Mouse (Mus musculus): ENCODE measurements at regions not wholly inside any gene's neighbourhood (a gene's known extent, or its start where the extent isn't known, plus 50 kb on each side); places are given as distances from the start of the nearest gene placed in this dataset.
"Not testable (repeated sequence)": the region's sequence is repeated elsewhere in the genome, so short reads cannot be mapped to it uniquely, and the experiment has no call there.

GRCm38 (mm10) chr3:82250796-82251261 lies 105.2 kb upstream of the Gucy1a1 start:
- TF ChIP-seq CTCF (IDR thresholded peaks at IDR 0.05), result no peak
- Histone ChIP-seq H3K27ac (peak overlapping the region; percentile 87), H3K4me3 (no peak overlapping the region)
- intact Hi-C loops (cut with DNase I), result loop anchor here (2.0 kb wide), 1 partner anchor 106 kb away; the partner anchor contains the start of gene Gucy1a1
- DNase-seq (ENCODE audit: extremely low spot score in 1 of 2, low spot score in 2 of 2), result peak; percentile 31 to 56

- intact Hi-C loops (cut with DNase I), result loop anchor here (2.0 kb wide), 1 partner anchor 105 kb away; the partner anchor contains the start of gene Gucy1a1
- DNase-seq (ENCODE audit: extremely low spot score in 1 of 2, low spot score in 2 of 2), result no peak
- no peak for TF ChIP-seq CTCF (IDR thresholded peaks at IDR 0.05)
- H3K27ac ChIP-seq, result peak overlapping the region; percentile 87
- no peak overlapping the region for H3K4me3 ChIP-seq
These were observed 104.6 kb upstream of the Gucy1a1 start for GRCm38 (mm10) chr3:82249968-82250795.

GRCm38 (mm10) chr3:82236377-82237057 lies 90.9 kb upstream of the Gucy1a1 start:
- H3K27ac ChIP-seq, result no peak overlapping the region
- no peak for DNase-seq (ENCODE audit: extremely low spot score in 1 of 2, low spot score in 2 of 2)
- intact Hi-C loops (cut with DNase I), result no loop called here
- no peak overlapping the region for H3K4me3 ChIP-seq
- no peak for TF ChIP-seq CTCF (IDR thresholded peaks at IDR 0.05)

- DNase-seq (ENCODE audit: extremely low spot score in 1 of 2, low spot score in 2 of 2), result no peak
- Histone ChIP-seq H3K27ac (no peak overlapping the region), H3K4me3 (no peak overlapping the region)
- TF ChIP-seq CTCF (IDR thresholded peaks at IDR 0.05), result no peak
- intact Hi-C loops (cut with DNase I), result no loop called here
These were observed 88.7 kb upstream of the Gucy1a1 start for GRCm38 (mm10) chr3:82234306-82234705.

GRCm38 (mm10) chr3:82223379-82223778 lies 77.8 kb upstream of the Gucy1a1 start:
- no peak for DNase-seq (ENCODE audit: extremely low spot score in 1 of 2, low spot score in 2 of 2)
- Histone ChIP-seq H3K27ac (no peak overlapping the region), H3K4me3 (no peak overlapping the region)
- TF ChIP-seq CTCF (IDR thresholded peaks at IDR 0.05), result no peak
- intact Hi-C loops (cut with DNase I), result no loop called here

- no peak overlapping the region for H3K4me3 ChIP-seq
- no peak for TF ChIP-seq CTCF (IDR thresholded peaks at IDR 0.05)
- no peak overlapping the region for H3K27ac ChIP-seq
- intact Hi-C loops (cut with DNase I), result no loop called here
- no peak for DNase-seq (ENCODE audit: extremely low spot score in 1 of 2, low spot score in 2 of 2)
These were observed 76.3 kb upstream of the Gucy1a1 start for GRCm38 (mm10) chr3:82221924-82222323.

- H3K4me3 ChIP-seq; H3K27ac ChIP-seq; intact Hi-C loops (cut with DNase I); DNase-seq (ENCODE audit: extremely low spot score in 1 of 2, low spot score in 2 of 2): not testable (repeated sequence)
These were observed 73.8 kb upstream of the Gucy1a1 start for GRCm38 (mm10) chr3:82219192-82219885.

GRCm38 (mm10) chr3:82214566-82215465 lies 69.2 kb upstream of the Gucy1a1 start:
- no peak overlapping the region for H3K4me3 ChIP-seq
- TF ChIP-seq CTCF (IDR thresholded peaks at IDR 0.05), result no peak
- intact Hi-C loops (cut with DNase I), result no loop called here
- no peak overlapping the region for H3K27ac ChIP-seq
- DNase-seq (ENCODE audit: extremely low spot score in 1 of 2, low spot score in 2 of 2), result no peak

- no peak for DNase-seq (ENCODE audit: extremely low spot score in 1 of 2, low spot score in 2 of 2)
- Histone ChIP-seq H3K27ac (no peak overlapping the region), H3K4me3 (no peak overlapping the region)
- peak; percentile 6; the same call in 1 of the 2 replicates for TF ChIP-seq CTCF (IDR thresholded peaks at IDR 0.05)
- intact Hi-C loops (cut with DNase I), result no loop called here
These were observed 61.7 kb upstream of the Gucy1a1 start for GRCm38 (mm10) chr3:82207321-82207720.

Measured in left cerebral cortex, adult 2 months (tissue).